Mouse (Mus musculus) heart, embryonic 15.5 days (tissue): ENCODE results near the gene Gigyf2. TPM values are rescaled to one million over a fixed set of nuclear protein-coding genes. Genes with fewer than 3 reads are reported as not detected.
"Not testable (repeated sequence)": the region's sequence is repeated elsewhere in the genome, so short reads cannot be mapped to it uniquely, and the experiment has no call there.

Source experiments
- ATAC-seq: fragments of 200-750 bp; cut with Nextera tagmentation; replicated peaks from 2 replicates; pipeline ENCODE4 v1.8.0; 2017; ENCODE audit warnings: low read depth, moderate TSS enrichment; ENCODE audit not compliant: insufficient number of reproducible peaks, insufficient read depth, low FRiP score
- H3K27ac ChIP-seq: fragments of 300-500 bp; sonication (generic); 2 replicates; pipeline ENCODE4 v1.5.1; 2015; ENCODE audit warnings: mild to moderate bottlenecking, inconsistent platforms
- H3K27me3 ChIP-seq: fragments of 300-500 bp; sonication (generic); 2 replicates; pipeline ENCODE4 v1.6.1; 2015; ENCODE audit warnings: inconsistent platforms
- H3K36me3 ChIP-seq: fragments of 300-500 bp; sonication (generic); 2 replicates; pipeline ENCODE4 v1.6.1; 2015; ENCODE audit warnings: mild to moderate bottlenecking, inconsistent platforms
- H3K4me1 ChIP-seq: fragments of 300-500 bp; sonication (generic); replicated peaks from 2 replicates; pipeline ENCODE4 v1.6.1; 2015; ENCODE audit warnings: inconsistent platforms
- H3K4me2 ChIP-seq: fragments of 300-500 bp; sonication (generic); 2 replicates; pipeline ENCODE4 v1.6.1; 2015; ENCODE audit warnings: inconsistent platforms, mild to moderate bottlenecking, moderate library complexity
- H3K4me3 ChIP-seq: fragments of 300-500 bp; sonication (generic); 2 replicates; pipeline ENCODE4 v1.5.1; 2015; ENCODE audit warnings: mild to moderate bottlenecking, inconsistent platforms
- H3K9ac ChIP-seq: fragments of 300-500 bp; sonication (generic); 2 replicates; pipeline ENCODE4 v1.6.1; 2015; ENCODE audit warnings: mild to moderate bottlenecking, inconsistent platforms
- H3K9me3 ChIP-seq: fragments of 300-500 bp; sonication (generic); replicated peaks from 2 replicates; pipeline ENCODE4 v1.6.1; 2016; ENCODE audit warnings: inconsistent platforms
- WGBS: fragments of 180-500 bp; shearing (Covaris S2); methylation state at CpG from one replicate; pipeline ENCODE4 v1.1.7; 2015; ENCODE audit warnings: mixed read lengths; 5-methylcytosine and 5-hydroxymethylcytosine counted together
- polyA plus RNA-seq: library from polyadenylated mRNA; unstranded; fragments of >200 nt; fragmentation: Nextera tagmentation; extraction: Ambion mirVana; gene quantifications from 2 replicates; pipeline ENCODE4 v1.2.1, GENCODE M21; 2015

The Gigyf2 gene
- polyA plus RNA-seq, 1 experiment from 2014 or later: 30.8 TPM

- H3K4me2 ChIP-seq: no peak overlapping the region
- no peaks in the 10 kb centered on the region for H3K4me1 ChIP-seq
- no peaks in the 10 kb centered on the region for H3K36me3 ChIP-seq
- WGBS: 85% methylated on average over 1 of the region's 1 CpGs
- H3K9ac ChIP-seq: no peak overlapping the region
- H3K27ac ChIP-seq: no peak overlapping the region
- 0 out of 2 replicates have a peak, but pooled peaks cover 3% of the 10 kb centered on the region for H3K9me3 ChIP-seq
- no peak overlapping the region for H3K4me3 ChIP-seq
- H3K27me3 ChIP-seq: no peaks in the 10 kb centered on the region
- no peak for ATAC-seq
Measured at GRCm38 (mm10) chr1:87456425-87456824, 129.6 kb downstream of the Gigyf2 start.

- ATAC-seq: no peak
- H3K9ac ChIP-seq: no peak overlapping the region
- no peaks in the 10 kb centered on the region for H3K27me3 ChIP-seq
- no peaks in the 10 kb centered on the region for H3K4me1 ChIP-seq
- H3K27ac ChIP-seq: no peak overlapping the region
- no peak overlapping the region for H3K4me3 ChIP-seq
- 85% methylated on average over 4 of the region's 4 CpGs for WGBS
- H3K9me3 ChIP-seq: 0 out of 2 replicates have a peak, but pooled peaks cover 3% of the 10 kb centered on the region
- H3K36me3 ChIP-seq: no peaks in the 10 kb centered on the region
- no peak overlapping the region for H3K4me2 ChIP-seq
Measured at GRCm38 (mm10) chr1:87458045-87458444, 131.2 kb downstream of the Gigyf2 start.

GRCm38 (mm10) chr1:87459856-87460255, 133.1 kb downstream of the Gigyf2 start:
- not testable (repeated sequence) for H3K4me1 ChIP-seq, H3K27ac ChIP-seq, H3K4me3 ChIP-seq, H3K36me3 ChIP-seq, H3K9me3 ChIP-seq, ATAC-seq, H3K4me2 ChIP-seq, H3K27me3 ChIP-seq, H3K9ac ChIP-seq
- WGBS: 88% methylated on average over 6 of the region's 7 CpGs

DNA sequence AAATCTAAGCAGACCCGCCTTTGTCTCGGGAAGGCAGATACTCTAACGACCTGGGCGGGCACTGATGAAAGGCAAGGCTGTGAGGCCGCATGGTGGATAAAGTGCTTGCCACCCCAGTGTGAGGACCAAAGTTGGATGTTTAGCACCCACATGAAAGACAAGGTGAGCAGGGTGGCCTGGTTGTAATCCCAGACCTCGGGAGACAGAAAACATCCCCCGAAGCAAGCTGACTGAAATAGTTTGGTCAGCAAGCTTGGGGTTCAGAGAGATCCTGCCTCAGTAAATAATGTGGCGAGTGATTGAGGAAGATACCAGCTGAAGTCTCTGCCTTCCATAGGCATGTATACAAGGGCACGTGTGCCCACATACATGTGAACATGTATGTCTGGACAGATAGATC, 140.7 kb downstream of the Gigyf2 start:
- H3K4me3 ChIP-seq: no peak overlapping the region
- H3K9me3 ChIP-seq: no peaks in the 10 kb centered on the region
- H3K4me1 ChIP-seq: no peaks in the 10 kb centered on the region
- H3K9ac ChIP-seq: no peak overlapping the region
- no peak overlapping the region for H3K4me2 ChIP-seq
- H3K27me3 ChIP-seq: peaks cover 6% of the 10 kb centered on the region; the same call in 1 of the 2 replicates
- 66% methylated on average over 9 of the region's 9 CpGs for WGBS
- ATAC-seq: no peak
- no peak overlapping the region for H3K27ac ChIP-seq
- no peaks in the 10 kb centered on the region for H3K36me3 ChIP-seq

GRCm38 (mm10) chr1:87468321-87468720, 141.5 kb downstream of the Gigyf2 start:
- ATAC-seq: no peak
- no peaks in the 10 kb centered on the region for H3K9me3 ChIP-seq
- H3K36me3 ChIP-seq: no peaks in the 10 kb centered on the region
- H3K27me3 ChIP-seq: peaks cover 6% of the 10 kb centered on the region; the same call in 1 of the 2 replicates
- H3K27ac ChIP-seq: no peak overlapping the region
- no peak overlapping the region for H3K4me2 ChIP-seq
- H3K4me1 ChIP-seq: no peaks in the 10 kb centered on the region
- H3K4me3 ChIP-seq: no peak overlapping the region
- 65% methylated on average over 6 of the region's 6 CpGs for WGBS
- H3K9ac ChIP-seq: no peak overlapping the region

GRCm38 (mm10) chr1:87469971-87470370, 143.2 kb downstream of the Gigyf2 start, which contains the start of gene Snorc:
Snorc (plus strand) TSS chr1:87470271.
- peaks cover 23% of the 10 kb centered on the region for H3K27me3 ChIP-seq
- not testable (repeated sequence) for H3K9me3 ChIP-seq, H3K9ac ChIP-seq, H3K27ac ChIP-seq, H3K36me3 ChIP-seq, H3K4me2 ChIP-seq, H3K4me3 ChIP-seq, H3K4me1 ChIP-seq, ATAC-seq
- WGBS: 43% methylated on average over 10 of the region's 10 CpGs

DNA sequence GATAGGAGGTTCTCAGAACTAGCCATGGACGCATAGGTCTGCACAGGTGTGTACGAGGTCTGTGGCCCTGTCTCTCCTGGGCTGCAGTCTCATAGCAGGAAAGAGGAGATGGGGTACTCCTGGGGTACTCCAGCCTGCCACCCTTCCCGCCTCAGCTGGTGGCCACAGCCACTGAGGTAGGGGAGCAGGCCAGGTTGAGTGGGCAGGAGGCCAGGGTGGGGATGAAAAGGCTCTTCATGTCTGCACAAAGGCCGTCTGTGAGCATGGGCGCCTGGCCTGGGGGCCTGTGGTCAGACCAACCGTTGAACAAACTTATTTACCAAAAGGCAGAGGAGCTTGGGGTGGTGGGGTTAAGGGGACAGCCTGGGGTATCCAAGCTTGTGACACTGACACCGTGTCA, 145.1 kb downstream of the Gigyf2 start:
- Histone ChIP-seq H3K4me2 (no peak overlapping the region), H3K27ac (no peak overlapping the region), H3K4me3 (no peak overlapping the region), H3K4me1 (peaks cover 7% of the 10 kb centered on the region), H3K9ac (no peak overlapping the region), H3K27me3 (peaks cover 42% of the 10 kb centered on the region), H3K36me3 (no peaks in the 10 kb centered on the region), H3K9me3 (no peaks in the 10 kb centered on the region)
- WGBS: 79% methylated on average over 7 of the region's 7 CpGs
- ATAC-seq: no peak

DNA sequence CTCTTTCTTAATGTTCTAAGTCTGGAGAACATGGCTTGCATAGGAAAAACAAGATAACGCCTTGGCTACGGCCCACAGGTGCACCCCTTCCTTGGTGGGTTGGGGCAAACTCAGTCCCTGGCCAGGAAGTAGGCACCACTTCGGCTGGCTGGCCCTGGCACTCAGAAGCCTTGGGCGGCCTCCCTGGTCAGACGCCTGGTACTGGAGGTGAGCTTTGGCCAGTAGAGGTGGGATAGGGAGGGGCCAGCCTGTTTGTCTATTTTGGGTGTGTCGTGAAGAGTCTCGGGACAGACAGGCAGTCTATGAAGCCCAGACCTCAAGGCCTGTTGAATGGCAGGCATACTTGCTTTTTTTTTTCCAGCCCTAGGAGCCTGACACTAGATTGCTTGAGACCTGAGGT, 145.8 kb downstream of the Gigyf2 start:
- Histone ChIP-seq H3K36me3 (no peaks in the 10 kb centered on the region), H3K27ac (no peak overlapping the region), H3K4me1 (peaks cover 7% of the 10 kb centered on the region), H3K27me3 (peaks cover 49% of the 10 kb centered on the region), H3K9ac (no peak overlapping the region), H3K9me3 (no peaks in the 10 kb centered on the region), H3K4me2 (no peak overlapping the region), H3K4me3 (no peak overlapping the region)
- WGBS: 75% methylated on average over 7 of the region's 7 CpGs
- ATAC-seq: no peak

DNA sequence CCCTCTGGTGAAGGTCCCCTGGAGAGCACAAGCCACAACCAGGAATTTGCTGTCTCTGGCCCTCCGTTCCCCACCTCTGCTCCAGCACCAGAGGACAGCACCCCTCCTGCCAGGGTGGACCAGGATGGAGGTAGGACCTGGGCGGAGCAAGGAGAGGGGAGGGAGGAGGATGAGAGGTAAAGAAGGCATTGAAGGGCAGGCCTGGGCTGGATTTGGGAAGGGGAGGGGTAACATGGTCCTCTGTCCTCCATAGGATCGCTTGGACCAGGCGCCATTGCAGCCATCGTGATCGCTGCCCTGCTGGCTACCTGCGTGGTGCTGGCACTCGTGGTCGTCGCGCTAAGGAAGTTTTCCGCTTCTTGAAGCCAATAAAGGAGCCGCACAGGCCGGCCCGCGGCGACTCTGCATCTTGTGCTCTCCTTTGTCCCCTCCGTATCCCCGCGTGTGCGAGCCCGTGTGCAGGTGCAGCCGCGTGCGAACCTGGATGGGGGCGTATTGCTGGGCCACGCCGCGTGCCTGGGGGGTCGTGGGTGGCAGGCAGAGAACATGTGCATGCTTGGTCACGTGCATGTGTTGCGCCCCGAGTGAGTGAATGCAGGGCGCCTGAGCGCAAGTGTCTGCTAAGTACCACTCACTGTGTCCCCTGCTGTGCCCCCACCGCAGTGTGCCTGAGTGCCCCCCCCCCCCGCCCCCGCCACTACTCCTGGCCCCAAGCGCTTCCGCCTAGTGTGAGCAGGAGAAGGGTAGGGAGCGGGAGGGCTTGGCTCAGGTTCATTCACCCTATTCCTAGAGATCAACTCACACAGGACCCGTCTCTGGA, 148.5 kb downstream of the Gigyf2 start:
- ATAC-seq: no peak
- Histone ChIP-seq H3K9ac (no peak overlapping the region), H3K27ac (no peak overlapping the region), H3K36me3 (no peaks in the 10 kb centered on the region), H3K9me3 (no peaks in the 10 kb centered on the region), H3K4me3 (peak overlapping the region; percentile 39), H3K4me2 (peak overlapping the region; percentile 66), H3K27me3 (peaks cover 53% of the 10 kb centered on the region), H3K4me1 (peaks cover 7% of the 10 kb centered on the region)
- WGBS: 3% methylated on average over 42 of the region's 42 CpGs

DNA sequence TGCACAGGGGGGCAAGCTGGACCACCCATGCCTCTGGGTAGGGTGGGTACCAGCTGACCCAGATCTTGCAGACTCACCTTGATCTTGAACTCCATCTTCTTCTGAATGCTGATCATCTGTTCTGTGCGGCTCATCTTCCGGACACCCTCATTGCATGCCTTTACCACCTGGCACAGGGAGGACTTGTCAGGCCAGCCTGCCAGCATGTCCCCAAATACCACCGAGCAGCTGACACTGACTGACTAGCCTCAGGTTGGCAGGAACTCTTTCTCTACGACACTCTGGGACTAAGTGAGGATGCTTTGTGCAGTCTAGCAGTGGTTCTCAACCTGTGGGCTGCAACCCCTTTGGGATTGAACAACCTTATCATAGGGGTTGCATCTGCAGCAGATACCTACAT, 155.7 kb downstream of the Gigyf2 start:
- H3K9me3 ChIP-seq: no peaks in the 10 kb centered on the region
- WGBS: 79% methylated on average over 4 of the region's 4 CpGs
- no peaks in the 10 kb centered on the region for H3K4me1 ChIP-seq
- H3K9ac ChIP-seq: no peak overlapping the region
- H3K27ac ChIP-seq: no peak overlapping the region
- peaks cover 6% of the 10 kb centered on the region for H3K27me3 ChIP-seq
- no peak for ATAC-seq
- H3K4me3 ChIP-seq: no peak overlapping the region
- H3K36me3 ChIP-seq: no peaks in the 10 kb centered on the region
- no peak overlapping the region for H3K4me2 ChIP-seq

DNA sequence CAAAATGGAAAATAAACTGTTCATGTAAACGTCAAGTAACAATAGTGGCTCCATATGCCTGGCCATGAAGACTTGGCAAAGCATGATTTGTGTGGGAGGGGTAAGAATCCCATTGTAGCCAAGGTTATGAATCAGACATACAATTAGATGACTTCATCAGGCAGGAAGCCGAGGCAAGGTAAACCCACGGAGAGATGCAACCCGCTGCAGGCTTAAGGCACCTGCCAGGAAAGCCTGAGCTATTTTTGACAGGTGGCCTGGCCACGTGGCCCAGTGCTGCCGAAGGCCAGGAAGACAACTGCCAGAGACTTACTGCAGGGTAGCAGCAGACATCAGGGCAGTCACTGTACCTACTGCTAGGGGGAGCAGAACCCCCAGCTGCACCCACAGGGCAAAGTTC, 159.6 kb downstream of the Gigyf2 start:
- no peak for ATAC-seq

DNA sequence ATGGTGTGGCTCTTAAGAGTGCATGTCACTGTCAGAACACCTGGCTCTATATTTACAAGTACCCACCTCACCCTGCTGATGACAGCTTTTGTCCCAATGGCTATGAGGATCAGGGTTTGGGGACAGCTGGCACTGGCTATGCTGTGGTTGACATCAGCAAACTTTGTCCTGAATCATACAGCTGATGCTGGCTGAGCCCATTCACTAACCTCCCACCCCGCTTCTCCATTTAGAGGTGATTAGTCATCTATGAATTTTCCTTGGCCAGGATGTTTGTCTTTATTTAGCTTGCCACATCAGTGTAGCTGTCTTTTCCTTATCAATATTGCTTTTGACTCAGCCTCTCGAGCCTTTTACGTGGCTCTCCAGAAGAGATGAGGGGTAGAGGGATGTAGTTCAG, 165.5 kb downstream of the Gigyf2 start:
- H3K4me1 ChIP-seq: no peaks in the 10 kb centered on the region
- H3K9me3 ChIP-seq: no peaks in the 10 kb centered on the region
- no peak for ATAC-seq
- H3K36me3 ChIP-seq: no peaks in the 10 kb centered on the region
- no peak overlapping the region for H3K4me2 ChIP-seq
- no peak overlapping the region for H3K9ac ChIP-seq
- H3K27me3 ChIP-seq: no peaks in the 10 kb centered on the region
- WGBS: 37% methylated on average over 3 of the region's 3 CpGs
- no peak overlapping the region for H3K4me3 ChIP-seq
- H3K27ac ChIP-seq: no peak overlapping the region

More for the DNA sequence above, 159.6 kb downstream of the Gigyf2 start:
- Histone ChIP-seq H3K4me3 (no peak overlapping the region), H3K27ac (no peak overlapping the region), H3K27me3 (no peaks in the 10 kb centered on the region), H3K4me2 (no peak overlapping the region), H3K4me1 (no peaks in the 10 kb centered on the region), H3K9ac (no peak overlapping the region), H3K9me3 (no peaks in the 10 kb centered on the region), H3K36me3 (no peaks in the 10 kb centered on the region)
- WGBS: 42% methylated on average over 6 of the region's 6 CpGs
